Mouse (Mus musculus) hindbrain, embryonic 15.5 days (tissue): ENCODE measurements at regions not wholly inside any gene's neighbourhood (a gene's known extent, or its start where the extent isn't known, plus 50 kb on each side); places are given as distances from the start of the nearest gene placed in this dataset.

Experiments used
- ATAC-seq: fragments of 200-750 bp; cut with Nextera tagmentation; 2 replicates; pipeline ENCODE4 v1.8.0; 2017; ENCODE audit warnings: low read depth, moderate number of reproducible peaks, moderate TSS enrichment; ENCODE audit not compliant: low FRiP score
- H3K27ac ChIP-seq: fragments of 300-500 bp; sonication (generic); replicated peaks from 2 replicates; pipeline ENCODE4 v1.5.1; 2015; ENCODE audit warnings: mild to moderate bottlenecking, inconsistent platforms
- H3K27me3 ChIP-seq: fragments of 300-500 bp; sonication (generic); 2 replicates; pipeline ENCODE4 v1.6.1; 2015; ENCODE audit warnings: control low read depth, inconsistent platforms
- H3K36me3 ChIP-seq: fragments of 300-500 bp; sonication (generic); 2 replicates; pipeline ENCODE4 v1.6.1; 2015; ENCODE audit warnings: control low read depth, inconsistent platforms
- H3K4me1 ChIP-seq: fragments of 300-500 bp; sonication (generic); replicated peaks from 2 replicates; pipeline ENCODE4 v1.6.1; 2015; ENCODE audit warnings: control low read depth, inconsistent platforms
- H3K4me2 ChIP-seq: fragments of 300-500 bp; sonication (generic); 2 replicates; pipeline ENCODE4 v1.6.1; 2015; ENCODE audit warnings: moderate library complexity, mild to moderate bottlenecking, inconsistent platforms
- H3K4me3 ChIP-seq: fragments of 300-500 bp; sonication (generic); 2 replicates; pipeline ENCODE4 v1.5.1; 2015; ENCODE audit warnings: mild to moderate bottlenecking, inconsistent platforms
- H3K9ac ChIP-seq: fragments of 300-500 bp; sonication (generic); 2 replicates; pipeline ENCODE4 v1.6.1; 2015; ENCODE audit warnings: inconsistent platforms
- H3K9me3 ChIP-seq: fragments of 300-500 bp; sonication (generic); 2 replicates; pipeline ENCODE4 v1.6.1; 2016; ENCODE audit warnings: control low read depth, inconsistent platforms
- WGBS: fragments of 180-500 bp; shearing (Covaris S2); methylation state at CpG from one replicate; pipeline ENCODE4 v1.1.7; 2015; 5-methylcytosine and 5-hydroxymethylcytosine counted together

- Histone ChIP-seq H3K9me3 (no peaks in the 10 kb centered on the region), H3K27me3 (no peaks in the 10 kb centered on the region), H3K9ac (no peak overlapping the region), H3K4me2 (no peak overlapping the region), H3K27ac (no peak overlapping the region), H3K4me3 (no peak overlapping the region), H3K36me3 (no peaks in the 10 kb centered on the region), H3K4me1 (no peaks in the 10 kb centered on the region)
- WGBS: 89% methylated on average over 1 of the region's 1 CpGs
- ATAC-seq: no peak
Observed at GRCm38 (mm10) chr11:6918546-6918945, 81.1 kb upstream of the Gm11983 start.

GRCm38 (mm10) chr11:6905630-6906029, 68.2 kb upstream of the Gm11983 start:
- Histone ChIP-seq H3K9ac (no peak overlapping the region), H3K4me3 (no peak overlapping the region), H3K4me2 (no peak overlapping the region), H3K36me3 (no peaks in the 10 kb centered on the region), H3K27me3 (no peaks in the 10 kb centered on the region), H3K27ac (no peak overlapping the region), H3K4me1 (peaks cover 7% of the 10 kb centered on the region), H3K9me3 (no peaks in the 10 kb centered on the region)
- WGBS: 30% methylated on average over 5 of the region's 5 CpGs
- no peak for ATAC-seq

GRCm38 (mm10) chr11:6902991-6903390, 65.5 kb upstream of the Gm11983 start:
- Histone ChIP-seq H3K4me3 (no peak overlapping the region), H3K4me2 (no peak overlapping the region), H3K4me1 (peaks cover 18% of the 10 kb centered on the region), H3K27me3 (no peaks in the 10 kb centered on the region), H3K27ac (no peak overlapping the region), H3K9ac (no peak overlapping the region), H3K9me3 (no peaks in the 10 kb centered on the region), H3K36me3 (no peaks in the 10 kb centered on the region)
- 63% methylated on average over 3 of the region's 3 CpGs for WGBS
- no peak for ATAC-seq

GRCm38 (mm10) chr11:6902271-6902670, 64.8 kb upstream of the Gm11983 start:
- no peaks in the 10 kb centered on the region for H3K27me3 ChIP-seq
- 79% methylated on average over 3 of the region's 3 CpGs for WGBS

GRCm38 (mm10) chr11:6900769-6901481, 63.5 kb upstream of the Gm11983 start:
- Histone ChIP-seq H3K27ac (peak overlapping the region; percentile 56), H3K9ac (no peak overlapping the region), H3K9me3 (no peaks in the 10 kb centered on the region), H3K36me3 (no peaks in the 10 kb centered on the region), H3K4me1 (peaks cover 18% of the 10 kb centered on the region), H3K4me3 (no peak overlapping the region), H3K4me2 (0 out of 2 replicates have a peak overlapping the region, but pooled peaks have one; percentile 26), H3K27me3 (no peaks in the 10 kb centered on the region)
- 36% methylated on average over 11 of the region's 11 CpGs for WGBS
- ATAC-seq: peak; percentile 47; the same call in 1 of the 2 replicates

More at GRCm38 (mm10) chr11:6902271-6902670, 64.8 kb upstream of the Gm11983 start:
- no peaks in the 10 kb centered on the region for H3K9me3 ChIP-seq
- no peaks in the 10 kb centered on the region for H3K36me3 ChIP-seq
- no peak overlapping the region for H3K27ac ChIP-seq
- no peak for ATAC-seq
- H3K4me2 ChIP-seq: no peak overlapping the region
- H3K9ac ChIP-seq: no peak overlapping the region
- no peak overlapping the region for H3K4me3 ChIP-seq
- H3K4me1 ChIP-seq: peaks cover 18% of the 10 kb centered on the region

- 21% methylated on average over 12 of the region's 12 CpGs for WGBS
- Histone ChIP-seq H3K36me3 (no peaks in the 10 kb centered on the region), H3K4me1 (peaks cover 20% of the 10 kb centered on the region), H3K9ac (no peak overlapping the region), H3K9me3 (no peaks in the 10 kb centered on the region), H3K4me3 (no peak overlapping the region), H3K27me3 (no peaks in the 10 kb centered on the region), H3K27ac (peak overlapping the region; percentile 56), H3K4me2 (peak overlapping the region; percentile 26; the same call in 1 of the 2 replicates)
- ATAC-seq: no peak
Observed at GRCm38 (mm10) chr11:6900357-6900756, 62.9 kb upstream of the Gm11983 start.

GRCm38 (mm10) chr11:6899271-6900005, 62.0 kb upstream of the Gm11983 start:
- ATAC-seq: no peak
- WGBS: 75% methylated on average over 13 of the region's 13 CpGs
- H3K36me3 ChIP-seq: no peaks in the 10 kb centered on the region
- no peak overlapping the region for H3K4me2 ChIP-seq
- H3K4me3 ChIP-seq: no peak overlapping the region
- H3K9me3 ChIP-seq: no peaks in the 10 kb centered on the region
- no peak overlapping the region for H3K9ac ChIP-seq
- no peaks in the 10 kb centered on the region for H3K27me3 ChIP-seq
- peaks cover 23% of the 10 kb centered on the region for H3K4me1 ChIP-seq
- no peak overlapping the region for H3K27ac ChIP-seq

- H3K4me2 ChIP-seq: no peak overlapping the region
- 87% methylated on average over 5 of the region's 5 CpGs for WGBS
- ATAC-seq: no peak
Observed at GRCm38 (mm10) chr11:6898357-6899097, 61.1 kb upstream of the Gm11983 start.

GRCm38 (mm10) chr11:6895786-6896093, 58.3 kb upstream of the Gm11983 start:
- 52% methylated on average over 8 of the region's 8 CpGs for whole genome bisulfite sequencing

More at GRCm38 (mm10) chr11:6898357-6899097, 61.1 kb upstream of the Gm11983 start:
- peaks cover 23% of the 10 kb centered on the region for H3K4me1 ChIP-seq
- H3K9me3 ChIP-seq: no peaks in the 10 kb centered on the region
- H3K36me3 ChIP-seq: no peaks in the 10 kb centered on the region
- no peak overlapping the region for H3K4me3 ChIP-seq
- H3K27me3 ChIP-seq: no peaks in the 10 kb centered on the region
- no peak overlapping the region for H3K9ac ChIP-seq
- H3K27ac ChIP-seq: no peak overlapping the region

GRCm38 (mm10) chr11:6894911-6895785, 57.7 kb upstream of the Gm11983 start:
- no peaks in the 10 kb centered on the region for H3K9me3 ChIP-seq
- H3K27me3 ChIP-seq: no peaks in the 10 kb centered on the region
- ATAC-seq: no peak
- no peaks in the 10 kb centered on the region for H3K36me3 ChIP-seq
- no peak overlapping the region for H3K27ac ChIP-seq
- no peak overlapping the region for H3K4me2 ChIP-seq
- 29% methylated on average over 7 of the region's 7 CpGs for WGBS
- H3K4me1 ChIP-seq: peaks cover 11% of the 10 kb centered on the region
- no peak overlapping the region for H3K9ac ChIP-seq
- no peak overlapping the region for H3K4me3 ChIP-seq

More at GRCm38 (mm10) chr11:6895786-6896093, 58.3 kb upstream of the Gm11983 start:
- H3K4me2 ChIP-seq: no peak overlapping the region
- H3K9ac ChIP-seq: no peak overlapping the region
- no peaks in the 10 kb centered on the region for H3K9me3 ChIP-seq
- no peak overlapping the region for H3K4me3 ChIP-seq
- H3K36me3 ChIP-seq: no peaks in the 10 kb centered on the region
- H3K27me3 ChIP-seq: no peaks in the 10 kb centered on the region
- ATAC-seq: no peak
- peaks cover 17% of the 10 kb centered on the region for H3K4me1 ChIP-seq
- H3K27ac ChIP-seq: no peak overlapping the region

GRCm38 (mm10) chr11:6893734-6894133, 56.3 kb upstream of the Gm11983 start:
- Histone ChIP-seq H3K4me3 (no peak overlapping the region), H3K27me3 (no peaks in the 10 kb centered on the region), H3K4me1 (peaks cover 5% of the 10 kb centered on the region), H3K4me2 (no peak overlapping the region), H3K27ac (no peak overlapping the region), H3K9ac (no peak overlapping the region), H3K36me3 (no peaks in the 10 kb centered on the region), H3K9me3 (no peaks in the 10 kb centered on the region)
- ATAC-seq: no peak
- 76% methylated on average over 1 of the region's 1 CpGs for WGBS
